Mouse (Mus musculus) heart, adult 2 months (tissue): Measurements from ENCODE around the gene Fbxo4.

Experiments used
- CTCF ChIP-seq: fragments of 200-600 bp; IDR thresholded peaks from 2 replicates; pipeline ENCODE4 v1.8.1; 2022; ENCODE audit warnings: antibody characterized with exemption, mild to moderate bottlenecking, moderate library complexity
- POLR2A ChIP-seq: fragments of 200-500 bp; IDR thresholded peaks from 2 replicates; pipeline ENCODE4 v1.6.1; 2011; ENCODE audit warnings: mild to moderate bottlenecking, low read depth, low read length, control low read depth; ENCODE audit not compliant: insufficient read depth

GRCm38 (mm10) chr15:4013873-4014272, 34.5 kb upstream of the Fbxo4 start:
- TF ChIP-seq CTCF (no peak), POLR2A (no peak)
